Mouse (Mus musculus) layer of hippocampus, postnatal 10 days (tissue): ENCODE results near the gene Cfap157. TPM values are rescaled to one million over a fixed set of nuclear protein-coding genes. Genes with fewer than 3 reads are reported as not detected.

ENCODE experiments used
- DNase-seq, 2 experiments: peaks; one replicate each; pipeline ENCODE4 v3.0.0; 2021; ENCODE audit warnings: low spot score in 2 of 2
- total RNA-seq, 2 experiments: library from RNA; stranded (reverse); gene quantifications; 2 replicates each; pipeline ENCODE4 v1.2.3; 2021

Gene Cfap157
- total RNA-seq, 2 experiments from 2014 or later = 0.75 to 0.76 TPM

DNA sequence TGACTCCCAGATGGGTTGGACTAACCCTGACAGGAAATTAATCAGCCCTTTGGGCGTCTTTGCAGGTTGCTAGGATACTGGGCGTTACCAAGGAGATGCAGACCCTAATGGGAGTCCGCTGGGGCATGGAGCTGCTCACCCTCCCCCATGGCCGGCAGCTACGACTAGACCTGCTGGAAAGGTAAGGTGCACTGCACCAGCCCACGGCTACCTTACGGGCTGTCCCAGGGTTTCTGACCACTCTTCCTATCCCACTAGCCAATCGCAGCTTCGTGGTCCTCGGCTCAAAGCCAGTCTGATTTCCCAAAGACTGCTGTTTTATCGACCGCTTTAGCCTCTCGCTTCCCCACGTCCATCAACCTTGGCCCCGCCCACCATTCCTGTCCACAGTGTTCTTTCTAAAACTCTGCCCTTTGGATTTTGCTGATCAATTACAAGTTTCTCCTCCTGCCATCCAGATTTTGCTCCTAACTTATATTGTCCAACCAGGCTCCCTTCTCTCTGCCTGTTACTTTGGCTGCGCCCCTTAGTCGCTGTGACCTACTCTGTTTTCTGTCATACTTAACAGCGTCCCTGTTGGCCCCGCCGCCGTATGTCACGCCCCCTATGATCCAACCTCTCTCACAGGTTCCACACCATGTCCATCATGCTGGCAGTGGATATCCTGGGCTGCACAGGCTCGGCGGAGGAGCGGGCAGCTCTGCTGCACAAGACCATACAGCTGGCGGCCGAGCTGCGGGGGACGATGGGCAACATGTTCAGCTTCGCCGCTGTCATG is 33.2 kb downstream of the Cfap157 start:
- DNase-seq = no peak

DNA sequence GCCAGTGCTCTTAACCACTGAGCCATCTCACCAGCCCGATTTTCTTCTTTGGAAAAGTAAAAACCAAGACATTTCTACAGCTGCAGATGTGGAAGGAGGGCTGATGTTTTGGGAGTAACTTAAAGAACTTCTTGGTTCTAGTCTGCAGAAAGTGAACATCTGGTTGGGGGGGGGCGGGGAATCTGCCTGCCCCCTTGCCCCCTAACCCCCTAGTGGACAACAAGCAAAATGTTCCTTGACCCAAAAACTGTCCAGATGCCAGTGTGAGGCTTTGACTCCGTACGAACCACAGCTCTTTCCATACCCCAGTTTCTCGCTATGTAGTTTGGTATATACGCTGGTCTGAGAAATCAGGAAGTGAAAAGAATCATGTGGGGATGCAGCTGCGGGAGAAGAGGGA is 34.0 kb downstream of the Cfap157 start:
- no peak for DNase-seq

DNA sequence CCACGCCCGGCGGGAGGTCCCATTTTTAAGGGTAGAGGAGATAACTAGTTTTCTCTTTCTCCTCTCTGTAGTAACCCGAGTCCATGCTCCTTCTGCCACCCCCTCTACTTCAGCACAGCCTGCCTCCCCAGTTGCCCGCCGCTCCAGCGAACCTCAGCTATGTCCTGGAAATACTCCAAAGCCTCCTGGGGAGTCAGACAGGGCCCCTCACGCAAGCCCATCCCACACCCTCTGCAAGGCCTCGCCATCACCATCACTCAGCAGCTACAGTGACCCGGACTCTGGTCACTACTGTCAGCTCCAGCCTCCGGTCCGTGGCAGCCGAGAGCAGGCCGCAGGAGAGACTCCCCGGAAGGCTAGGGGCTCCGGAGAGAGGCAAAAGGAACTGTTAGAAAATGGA is 35.1 kb downstream of the Cfap157 start:
- no peak for DNase-seq

DNA sequence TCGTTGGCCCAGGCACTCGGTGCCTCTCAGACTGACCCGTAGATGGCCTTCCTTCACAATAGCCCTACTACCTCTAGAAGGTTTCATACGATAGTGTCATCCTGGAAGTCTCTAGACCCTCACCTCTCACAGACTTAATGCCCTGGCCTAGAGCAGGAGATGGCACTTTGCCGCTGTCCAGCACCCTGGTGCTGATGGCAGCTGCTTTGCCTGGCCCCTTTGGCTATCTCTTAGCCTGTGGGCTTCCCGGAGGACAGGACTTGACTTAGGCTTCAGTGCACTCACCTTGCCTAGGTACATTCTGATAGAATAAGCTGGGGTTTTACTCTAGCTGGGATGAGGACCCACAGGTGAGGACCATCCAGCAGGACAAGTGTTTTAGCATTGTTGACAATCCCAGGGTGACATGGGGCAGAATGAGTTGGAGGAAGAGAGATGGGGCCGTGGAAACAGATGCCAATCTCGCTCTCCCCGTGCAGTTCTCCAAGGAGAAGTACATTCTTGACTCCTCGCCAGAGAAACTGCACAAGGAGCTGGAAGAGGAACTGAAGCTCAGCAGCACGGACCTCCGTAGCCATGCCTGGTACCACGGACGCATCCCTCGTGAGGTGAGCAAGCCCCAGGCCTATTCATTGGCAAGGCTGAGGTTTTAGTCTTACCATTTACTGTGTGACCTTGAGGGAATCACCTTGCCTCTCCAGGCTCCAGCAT is 39.8 kb downstream of the Cfap157 start:
- no peak for DNase-seq

DNA sequence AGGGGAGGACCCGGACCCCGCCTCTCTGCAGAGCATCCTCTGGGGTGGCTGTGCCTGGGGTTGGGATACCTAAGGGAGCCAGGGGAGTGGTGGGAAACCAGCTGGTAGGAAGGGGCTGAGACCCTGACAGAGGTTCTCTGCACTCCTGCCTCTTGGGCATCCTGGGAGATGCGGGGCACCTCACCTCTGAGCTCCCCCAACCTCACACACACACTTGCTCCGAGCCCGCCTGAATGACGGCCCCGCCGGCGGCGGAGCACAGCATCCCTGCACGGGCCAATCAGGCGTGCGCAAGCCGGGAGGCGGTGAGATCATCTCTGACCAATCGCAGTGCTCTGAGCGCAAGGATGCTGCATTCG is 42.1 kb downstream of the Cfap157 start:
- DNase-seq = peak; percentile 77 to 85

DNA sequence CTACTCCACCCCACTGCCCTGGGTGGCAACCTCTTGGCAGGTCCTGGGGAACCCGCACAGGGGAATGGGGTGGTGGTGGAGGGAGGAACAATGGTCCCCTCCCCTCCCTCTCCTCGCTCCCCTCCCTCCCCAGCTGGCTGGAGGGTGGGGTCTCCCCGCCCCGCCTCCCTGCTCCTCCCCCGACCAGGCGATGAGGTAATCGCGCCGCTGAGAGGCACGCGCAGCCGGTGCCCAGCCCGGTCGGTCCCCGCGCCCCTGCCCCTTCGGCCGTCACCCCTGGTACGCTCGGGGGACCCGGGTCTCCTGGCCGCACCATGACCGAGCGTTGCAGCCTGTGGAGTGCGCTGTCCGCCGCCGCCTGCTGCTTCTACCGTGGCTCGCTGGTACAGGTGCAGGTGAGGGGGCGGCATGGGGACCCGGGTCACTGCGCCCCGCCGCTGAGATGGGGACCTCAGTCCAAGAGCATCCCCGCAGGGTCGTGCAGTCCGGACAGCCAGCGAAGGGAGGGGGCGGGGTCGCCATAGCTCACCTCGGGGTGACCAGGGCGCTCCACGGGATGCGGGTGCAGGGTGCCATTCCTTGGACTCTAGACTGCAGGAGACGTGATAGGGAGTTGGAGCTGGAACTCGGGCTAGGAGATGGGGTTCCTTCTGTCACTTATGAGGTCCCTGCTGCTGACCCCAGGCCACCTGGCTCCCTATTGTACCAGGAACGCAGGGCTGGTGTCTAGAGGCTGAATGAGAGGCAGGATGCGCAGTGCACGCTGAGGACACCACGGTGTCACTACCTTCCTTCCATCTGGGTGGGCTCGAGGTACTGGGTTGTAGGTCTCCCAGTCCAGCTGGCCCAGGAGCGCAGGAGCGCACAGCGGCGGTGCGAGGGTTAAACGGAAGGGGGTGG is 42.7 kb downstream of the Cfap157 start:
- DNase-seq = peak; percentile 63 to 77

DNA sequence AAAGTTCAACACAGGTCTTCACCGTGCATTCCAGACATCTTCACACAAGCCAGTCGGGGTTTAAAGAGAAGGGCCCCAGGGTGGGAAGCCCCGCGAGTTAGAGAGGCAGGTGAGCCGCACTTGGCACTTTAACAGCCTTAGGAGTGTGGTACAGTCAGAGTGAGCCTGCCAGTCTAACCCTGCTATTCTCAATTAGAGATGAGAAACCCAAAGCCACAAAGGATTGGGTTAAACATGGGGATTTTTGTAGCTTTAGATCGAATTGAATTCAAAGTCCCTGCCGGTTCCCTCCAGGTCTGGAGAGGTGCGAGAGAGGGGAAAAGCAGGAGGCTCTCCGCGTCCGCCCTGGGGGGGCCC is 43.3 kb downstream of the Cfap157 start, which contains the start of gene 6330409D20Rik:
6330409D20Rik (minus strand) TSS at position 101 of the 357 bp plus-strand sequence.
- no peak for DNase-seq

DNA sequence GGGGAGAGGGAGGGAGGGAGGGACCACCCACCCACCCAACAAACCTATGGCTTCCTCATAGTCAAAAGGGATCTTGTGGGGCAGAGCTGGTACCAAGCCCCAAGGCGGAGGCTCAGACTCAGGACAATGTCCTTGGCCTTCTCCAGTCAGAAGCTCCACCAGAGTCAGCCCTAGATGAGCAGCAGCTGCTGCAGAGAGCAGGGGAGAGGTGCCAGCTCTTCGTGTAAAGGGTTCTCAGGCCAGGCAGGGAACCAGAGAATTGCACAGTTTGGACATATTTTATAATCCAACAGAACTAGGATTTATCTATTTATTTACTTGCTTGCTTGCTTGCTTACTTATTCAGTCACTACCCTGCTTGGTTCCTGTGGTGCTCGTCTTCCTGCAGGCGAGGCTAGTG is 44.9 kb downstream of the Cfap157 start:
- no peak for DNase-seq

DNA sequence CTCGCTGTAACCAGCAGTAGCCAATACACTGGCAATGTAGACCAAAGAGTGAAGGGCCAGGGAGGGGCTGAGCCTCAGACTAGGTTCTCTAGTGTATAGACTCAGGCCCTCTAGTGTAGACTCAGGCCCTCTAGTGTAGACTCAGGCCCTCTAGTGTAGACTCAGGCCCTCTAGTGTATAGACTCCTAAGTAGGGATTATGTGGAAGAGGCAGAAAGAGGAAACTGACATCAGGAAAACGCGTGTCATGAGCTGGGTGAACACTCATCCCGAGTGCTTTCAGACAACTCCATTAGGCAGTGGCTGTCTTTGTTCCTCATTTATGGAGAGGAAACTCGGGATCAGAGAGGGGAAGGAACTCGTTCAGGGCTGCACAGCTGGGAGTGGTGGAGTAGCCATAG is 47.2 kb downstream of the Cfap157 start:
- no peak for DNase-seq

DNA sequence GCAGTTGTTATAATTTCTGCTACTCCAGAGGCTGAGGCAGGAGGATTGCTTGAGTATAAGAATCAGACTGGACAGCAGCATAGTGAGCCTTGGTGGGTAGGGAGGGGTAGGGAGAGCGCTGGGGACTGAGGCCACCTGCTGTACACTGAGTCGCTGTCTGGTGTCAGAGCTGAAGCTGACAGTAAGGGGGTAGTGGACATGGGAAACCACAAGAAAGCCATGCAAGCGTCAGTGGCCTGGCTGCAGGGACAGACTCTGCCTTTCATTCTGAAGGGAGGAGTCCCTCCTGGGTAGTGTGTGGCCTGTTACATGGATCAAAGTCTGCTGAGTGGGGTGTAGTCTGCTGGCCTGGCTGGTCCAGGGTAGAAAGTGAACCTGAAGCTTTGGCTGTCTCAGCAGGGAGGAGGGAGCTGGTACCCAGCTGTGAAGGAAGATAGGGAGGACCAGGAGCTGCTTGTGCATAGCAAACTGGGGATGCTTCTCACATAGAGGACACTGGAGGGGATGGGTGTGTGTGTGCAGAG is 47.9 kb downstream of the Cfap157 start:
- DNase-seq = no peak

DNA sequence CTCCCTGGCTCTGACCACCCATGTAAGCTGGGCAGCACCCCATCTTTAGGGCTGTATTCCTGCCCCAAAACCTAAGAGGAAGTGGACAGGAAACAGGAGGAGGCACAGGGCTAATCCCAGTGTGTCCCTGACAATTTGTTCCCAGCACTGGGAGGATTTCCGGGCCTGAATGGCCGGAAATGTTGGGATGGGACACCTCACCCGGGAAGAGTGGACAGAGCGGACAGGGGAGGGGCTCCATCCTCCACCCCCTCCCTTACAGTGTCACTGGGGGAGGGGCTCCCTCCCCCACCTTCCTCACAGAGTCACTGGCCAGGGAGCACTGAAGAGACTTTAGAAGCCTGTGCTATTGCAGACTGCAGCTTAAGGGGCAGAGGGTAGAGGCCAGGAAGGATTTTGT is 49.3 kb downstream of the Cfap157 start:
- no peak for DNase-seq

DNA sequence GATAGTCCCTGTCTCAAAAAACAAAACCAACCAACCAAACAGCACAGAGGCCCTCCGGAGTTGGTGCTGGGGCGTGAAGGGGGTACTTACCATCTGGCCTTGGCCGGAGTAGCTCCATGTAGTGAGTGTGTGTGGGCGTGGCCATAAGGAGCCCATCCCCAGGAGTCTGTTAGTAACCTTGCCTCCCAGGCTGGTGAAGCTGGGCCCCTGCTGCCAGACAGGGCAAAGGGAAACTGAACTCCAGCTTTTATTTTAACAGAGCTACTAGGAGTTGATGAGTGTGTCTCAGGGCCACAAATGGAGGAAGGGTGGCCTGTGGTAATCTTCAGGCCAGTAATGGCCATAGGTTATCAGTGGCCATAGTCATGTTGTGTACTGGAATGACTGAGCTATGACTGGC is 49.7 kb downstream of the Cfap157 start:
- no peak for DNase-seq

DNA sequence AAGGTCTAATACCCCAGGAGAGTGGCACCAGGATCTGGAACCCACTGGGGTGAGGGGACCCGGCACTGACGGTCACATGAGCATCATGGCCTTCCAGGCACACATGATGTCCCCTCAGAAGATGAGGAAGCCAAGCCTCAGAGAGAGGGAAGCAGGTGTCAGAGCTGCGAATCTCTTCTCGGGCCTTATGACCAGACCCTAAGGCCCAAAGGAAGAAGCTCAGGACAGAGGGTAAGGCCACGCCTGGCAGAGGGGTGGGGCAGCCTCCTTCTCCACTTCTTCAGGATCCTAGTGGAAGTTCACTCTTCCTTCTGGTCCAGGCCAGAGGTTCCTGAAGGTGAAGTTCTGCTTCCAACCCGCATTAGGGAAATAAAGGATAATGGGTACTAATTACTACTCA is 51.5 kb downstream of the Cfap157 start:
- DNase-seq = no peak

DNA sequence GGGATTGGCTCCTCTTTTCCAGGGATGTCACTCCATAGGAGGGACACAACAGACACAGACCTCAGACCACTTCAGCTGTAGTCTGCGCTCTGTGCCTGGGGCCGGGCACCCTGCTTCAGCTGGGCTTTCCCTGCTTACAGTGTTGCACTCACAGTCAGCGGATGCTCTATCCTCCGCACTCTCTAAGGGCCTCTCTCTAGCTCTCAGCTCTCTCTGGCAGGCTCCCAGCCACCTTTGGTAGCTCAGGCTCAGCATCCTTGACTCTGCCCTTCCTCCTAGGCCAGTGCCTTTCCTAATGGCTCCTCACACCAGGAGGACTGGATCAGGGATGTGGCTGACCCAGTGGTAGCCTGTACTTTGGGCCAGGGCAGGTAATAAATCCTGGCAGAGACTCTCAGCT is 52.3 kb downstream of the Cfap157 start:
- DNase-seq = no peak

DNA sequence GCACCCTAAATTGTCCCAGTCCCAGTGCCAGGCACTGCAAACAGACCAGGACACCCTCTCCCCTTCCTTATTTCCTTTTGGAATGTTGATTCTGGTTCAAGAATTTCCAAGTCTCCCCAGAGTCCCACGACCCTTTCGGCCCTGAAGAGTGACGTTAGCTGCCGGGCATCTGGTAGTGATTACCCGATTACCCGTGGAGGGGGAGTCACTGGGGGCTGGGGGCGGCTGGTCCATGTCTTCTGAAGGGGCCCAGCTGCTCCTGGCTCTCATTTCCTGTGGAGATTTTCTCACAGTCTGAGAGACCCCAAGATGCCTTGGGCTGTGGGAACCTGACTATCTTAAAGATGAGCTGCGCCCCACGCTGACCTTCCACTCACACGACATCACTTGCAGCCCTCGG is 53.4 kb downstream of the Cfap157 start:
- DNase-seq = no peak

DNA sequence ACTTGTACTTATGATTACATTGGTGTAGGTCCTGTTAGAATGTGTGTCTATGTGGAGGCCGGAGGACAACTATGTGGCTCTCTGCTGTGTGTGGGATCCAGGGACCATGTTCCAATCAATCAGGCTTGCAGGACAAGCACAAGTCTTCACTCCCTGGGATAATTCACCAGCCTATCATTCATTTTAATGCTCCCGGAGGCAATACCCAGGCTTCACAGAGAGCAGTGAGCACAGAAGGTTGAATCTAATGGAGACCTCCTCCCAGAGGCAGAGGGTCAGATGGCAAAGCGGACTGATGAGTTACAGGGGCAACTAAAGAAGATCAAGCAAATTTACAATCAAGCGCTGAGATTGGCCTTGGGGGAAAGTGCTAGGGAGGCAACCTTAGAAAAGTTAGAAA is 54.7 kb downstream of the Cfap157 start:
- no peak for DNase-seq

DNA sequence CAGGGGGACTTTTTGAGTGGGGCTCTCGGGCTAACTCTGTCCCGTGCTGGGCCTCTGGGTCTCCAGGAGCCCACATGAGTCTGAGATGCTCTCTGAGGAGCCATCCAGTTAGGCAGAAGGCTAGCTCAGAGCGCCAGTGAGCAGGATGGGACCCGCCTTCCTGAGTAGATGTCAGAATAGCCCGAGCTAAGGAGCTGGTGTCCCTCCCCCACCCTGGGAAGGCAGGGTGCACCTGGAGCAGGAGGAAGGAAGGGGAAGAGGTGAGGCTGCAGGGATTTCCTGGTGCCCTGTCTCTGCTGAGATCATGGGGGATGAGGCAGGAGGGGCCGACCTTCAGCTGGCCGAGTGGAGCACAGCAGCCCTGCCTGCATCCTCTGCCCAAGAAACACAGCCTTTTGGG is 55.8 kb downstream of the Cfap157 start:
- DNase-seq = no peak

DNA sequence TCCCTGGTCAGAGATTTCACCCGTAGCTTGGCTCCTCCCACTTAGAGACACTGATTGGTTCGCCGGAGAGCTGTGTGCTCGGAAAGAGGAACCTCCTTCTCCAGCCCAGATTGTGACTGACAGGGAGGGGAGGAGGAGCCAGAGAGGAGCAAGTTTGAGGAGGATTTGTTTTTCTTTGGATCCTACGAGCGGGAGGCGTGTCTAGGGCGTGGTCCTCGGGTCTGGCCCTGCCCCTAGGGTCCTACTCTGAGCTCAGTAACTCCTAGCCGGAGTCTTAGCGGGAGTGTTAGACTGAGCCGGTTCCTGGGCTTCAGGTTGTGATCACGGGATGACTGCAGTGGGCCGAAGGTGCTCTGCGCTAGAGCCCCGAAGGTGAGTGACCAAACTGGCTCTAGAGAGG is 56.8 kb downstream of the Cfap157 start:
- DNase-seq = peak; percentile 77 to 81
